Mouse (Mus musculus) heart, adult 2 months (tissue): ENCODE measurements around the gene Tm6sf2.

ENCODE experiments used
- CTCF ChIP-seq: fragments of 200-600 bp; IDR thresholded peaks from 2 replicates; pipeline ENCODE4 v1.8.1; 2022; ENCODE audit warnings: antibody characterized with exemption, mild to moderate bottlenecking, moderate library complexity
- EP300 ChIP-seq: fragments of 200-500 bp; IDR thresholded peaks from 2 replicates; pipeline ENCODE4 v1.6.1; 2011; ENCODE audit warnings: low read depth, low read length, control low read depth; ENCODE audit not compliant: insufficient read depth

DNA sequence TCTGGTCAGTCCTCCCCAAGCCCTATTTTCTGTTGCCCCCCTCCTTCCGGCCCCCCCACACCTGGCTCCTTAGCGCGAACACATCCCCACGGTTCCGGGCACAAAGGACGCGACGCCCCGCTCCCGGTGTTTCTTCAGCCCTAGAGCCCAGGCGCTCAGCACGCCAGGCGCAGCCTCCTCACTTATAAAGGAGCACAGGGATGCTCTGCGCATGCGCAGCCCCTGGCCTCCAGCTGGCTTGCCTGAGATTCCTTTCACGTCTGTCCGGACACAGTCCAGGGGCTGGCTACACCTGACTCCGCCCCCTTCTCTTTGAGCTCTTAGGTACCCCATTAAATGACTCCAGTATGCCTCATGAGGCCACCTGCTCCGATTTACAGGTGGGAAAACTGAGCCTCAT lies 47.9 kb downstream of the Tm6sf2 start, which contains the start of gene Ncan:
- TF ChIP-seq CTCF (no peak), EP300 (no peak)
